Mouse (Mus musculus) yolk sac, embryonic 10.5 days (tissue): ENCODE results near the gene Lhfpl2.
"Not testable (repeated sequence)": the region's sequence is repeated elsewhere in the genome, so short reads cannot be mapped to it uniquely, and the experiment has no call there.

ENCODE experiments used
- DNase-seq: peaks from one replicate; pipeline ENCODE4 v3.0.0-alpha.2; 2017; ENCODE audit warnings: low spot score

Lhfpl2 gene

GRCm38 (mm10) chr13:94057563-94058560, at the start of gene Lhfpl2:
Gene Lhfpl2 (plus strand): TSS chr13:94057796.
- DNase-seq: peak; percentile 81

- no peak for DNase-seq
Measured at GRCm38 (mm10) chr13:94011996-94012575, 45.5 kb upstream of the Lhfpl2 start.

GRCm38 (mm10) chr13:94013986-94014385, 43.6 kb upstream of the Lhfpl2 start:
- DNase-seq: no peak

- not testable (repeated sequence) for DNase-seq
Measured at GRCm38 (mm10) chr13:94024575-94024974, 33.0 kb upstream of the Lhfpl2 start.

- DNase-seq: no peak
Measured at GRCm38 (mm10) chr13:94029147-94029546, 28.4 kb upstream of the Lhfpl2 start.

GRCm38 (mm10) chr13:94030551-94030950, 27.0 kb upstream of the Lhfpl2 start:
- DNase-seq: no peak

GRCm38 (mm10) chr13:94037313-94038051, 20.1 kb upstream of the Lhfpl2 start:
- DNase-seq: no peak

- DNase-seq: no peak
Measured at GRCm38 (mm10) chr13:94038052-94038340, 19.6 kb upstream of the Lhfpl2 start.

GRCm38 (mm10) chr13:94050036-94050435, 7.6 kb upstream of the Lhfpl2 start:
- DNase-seq: no peak

GRCm38 (mm10) chr13:94050782-94051181, 6.8 kb upstream of the Lhfpl2 start:
- DNase-seq: no peak

- DNase-seq: no peak
Measured at GRCm38 (mm10) chr13:94057036-94057562, 497 bp upstream of the Lhfpl2 start.

- no peak for DNase-seq
Measured at GRCm38 (mm10) chr13:94058642-94059222, 1.1 kb downstream of the Lhfpl2 start.

- DNase-seq: no peak
Measured at GRCm38 (mm10) chr13:94059373-94059772, 1.8 kb downstream of the Lhfpl2 start.

GRCm38 (mm10) chr13:94059778-94060177, 2.2 kb downstream of the Lhfpl2 start:
- no peak for DNase-seq

GRCm38 (mm10) chr13:94060461-94060860, 2.9 kb downstream of the Lhfpl2 start:
- DNase-seq: no peak

GRCm38 (mm10) chr13:94061256-94061877, 3.8 kb downstream of the Lhfpl2 start:
- DNase-seq: no peak

GRCm38 (mm10) chr13:94062349-94063111, 4.9 kb downstream of the Lhfpl2 start:
- DNase-seq: no peak

GRCm38 (mm10) chr13:94063156-94063555, 5.6 kb downstream of the Lhfpl2 start:
- no peak for DNase-seq

GRCm38 (mm10) chr13:94064571-94064970, 7.0 kb downstream of the Lhfpl2 start:
- DNase-seq: peak; percentile 56

- no peak for DNase-seq
Measured at GRCm38 (mm10) chr13:94065276-94066050, 7.9 kb downstream of the Lhfpl2 start.
